Mouse (Mus musculus): ENCODE data around the gene Naa30. TPM values are rescaled to one million over a fixed set of nuclear protein-coding genes. Genes with fewer than 3 reads are reported as not detected.
A peak's percentile ranks its signal among the peaks of the same experiment; 100 is the strongest.

Naa30 gene
- total and polyA plus RNA-seq, 2 experiments from 2014 or later: 9.0 to 42.2 TPM

DNA sequence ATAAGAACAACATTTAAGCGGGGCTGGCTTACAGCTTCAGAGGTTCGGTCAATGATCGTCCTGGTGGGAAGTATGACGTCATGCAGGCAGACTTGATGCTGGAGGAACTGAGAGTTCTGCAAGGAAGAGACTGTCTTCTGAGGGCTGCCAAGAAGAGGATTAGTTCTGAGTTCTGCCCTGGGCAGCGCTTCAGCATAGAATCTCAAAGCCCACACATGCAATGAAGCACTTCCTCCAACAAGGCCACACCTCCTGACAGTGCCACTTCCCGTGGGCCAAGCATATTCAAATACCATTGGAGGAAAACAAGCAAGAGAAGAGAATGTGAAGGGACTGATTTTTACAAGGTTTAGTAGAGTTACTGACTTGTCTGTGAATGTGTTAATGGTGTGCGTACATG, 31.3 kb upstream of the Naa30 start:
- H3K4me2 ChIP-seq (ENCODE audit: low read depth, low read length, poor library complexity, severe bottlenecking): no peak overlapping the region
- WGBS: 90% methylated on average over 7 of the region's 7 CpGs
- H3K4me1 ChIP-seq (ENCODE audit: insufficient read depth, low read length): no peaks in the 10 kb centered on the region
- no peak overlapping the region for H3K4me3 ChIP-seq (ENCODE audit: low read depth, low read length)
- H3K27me3 ChIP-seq (ENCODE audit: insufficient read depth, low read length): no peaks in the 10 kb centered on the region
- no peak overlapping the region for H3K9ac ChIP-seq (replicated peaks; ENCODE audit: low read length, poor library complexity, severe bottlenecking)
- 0 out of 2 replicates have a peak, but pooled peaks cover 3% of the 10 kb centered on the region for H3K9me3 ChIP-seq (ENCODE audit: low read length)
- no peak for DNase-seq (ENCODE audit: low spot score)
- no peak overlapping the region for H3K27ac ChIP-seq (ENCODE audit: low read depth, low read length)
- no peaks in the 10 kb centered on the region for H3K36me3 ChIP-seq (ENCODE audit: insufficient read depth, low read length)
- TF ChIP-seq CTCF (IDR thresholded peaks at IDR 0.05): no peak
- no peak for ATAC-seq (ENCODE audit: low FRiP score)

DNA sequence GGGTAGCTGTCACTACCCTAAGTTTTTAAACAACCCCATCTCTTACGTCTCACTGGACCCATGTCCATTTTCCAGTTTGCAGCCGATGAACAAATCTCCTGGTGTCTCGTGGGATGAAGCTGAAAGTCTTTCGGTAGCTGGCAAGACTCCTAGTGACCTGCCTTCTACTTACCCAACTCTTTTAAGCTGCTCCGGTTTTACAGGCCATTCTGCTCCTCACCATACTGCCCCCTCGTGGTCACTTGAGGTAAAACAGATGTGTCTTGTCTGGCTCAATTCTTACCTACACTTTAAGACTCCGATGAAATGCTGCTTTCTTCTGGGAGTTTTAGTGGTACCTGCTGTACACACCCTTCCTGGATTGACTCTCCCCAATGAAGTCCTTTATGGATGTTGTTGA, 18.2 kb upstream of the Naa30 start:
- Histone ChIP-seq H3K27ac (ENCODE audit: low read depth, low read length) (no peak overlapping the region), H3K9ac (replicated peaks; ENCODE audit: low read length, poor library complexity, severe bottlenecking) (no peak overlapping the region), H3K9me3 (ENCODE audit: low read length) (no peaks in the 10 kb centered on the region), H3K4me1 (ENCODE audit: insufficient read depth, low read length) (no peaks in the 10 kb centered on the region), H3K36me3 (ENCODE audit: insufficient read depth, low read length) (no peaks in the 10 kb centered on the region), H3K4me2 (ENCODE audit: low read depth, low read length, poor library complexity, severe bottlenecking) (no peak overlapping the region), H3K27me3 (ENCODE audit: insufficient read depth, low read length) (no peaks in the 10 kb centered on the region), H3K4me3 (ENCODE audit: low read depth, low read length) (no peak overlapping the region)
- peak; percentile 79 for TF ChIP-seq CTCF (IDR thresholded peaks at IDR 0.05)
- WGBS: 27% methylated on average over 7 of the region's 7 CpGs
- no peak for ATAC-seq (ENCODE audit: low FRiP score)
- peak; percentile 44 for DNase-seq (ENCODE audit: low spot score)

DNA sequence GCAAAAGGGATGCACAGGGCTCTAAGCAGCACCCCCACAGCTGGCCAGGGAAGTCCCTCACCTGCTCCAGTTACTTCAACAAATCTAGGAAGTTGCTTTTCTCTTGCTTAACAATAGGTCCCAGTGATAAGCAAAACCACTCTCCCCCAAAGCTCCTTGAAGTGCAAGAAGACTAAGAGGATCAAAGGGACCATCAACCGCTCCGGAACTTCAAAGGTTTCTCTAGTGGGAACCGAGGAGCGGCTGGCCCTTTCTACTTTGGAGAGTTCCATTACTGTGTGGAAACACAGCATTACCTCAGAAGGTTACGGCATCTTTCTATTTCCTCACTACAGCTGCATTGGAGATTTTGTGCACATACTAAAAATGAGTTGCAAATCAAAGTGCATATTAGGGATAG, 16.5 kb upstream of the Naa30 start:
- no peak overlapping the region for H3K27ac ChIP-seq (ENCODE audit: low read depth, low read length)
- WGBS: 12% methylated on average over 5 of the region's 5 CpGs
- DNase-seq (ENCODE audit: low spot score) (no peak), ATAC-seq (ENCODE audit: low FRiP score) (peak; percentile 58; the same call in 1 of the 2 replicates)
- no peak overlapping the region for H3K4me2 ChIP-seq (ENCODE audit: low read depth, low read length, poor library complexity, severe bottlenecking)
- no peak overlapping the region for H3K4me3 ChIP-seq (ENCODE audit: low read depth, low read length)
- no peaks in the 10 kb centered on the region for H3K4me1 ChIP-seq (ENCODE audit: insufficient read depth, low read length)
- H3K27me3 ChIP-seq (ENCODE audit: insufficient read depth, low read length): no peaks in the 10 kb centered on the region
- H3K36me3 ChIP-seq (ENCODE audit: insufficient read depth, low read length): no peaks in the 10 kb centered on the region
- TF ChIP-seq CTCF (IDR thresholded peaks at IDR 0.05): no peak
- H3K9ac ChIP-seq (replicated peaks; ENCODE audit: low read length, poor library complexity, severe bottlenecking): no peak overlapping the region
- H3K9me3 ChIP-seq (ENCODE audit: low read length): no peaks in the 10 kb centered on the region

DNA sequence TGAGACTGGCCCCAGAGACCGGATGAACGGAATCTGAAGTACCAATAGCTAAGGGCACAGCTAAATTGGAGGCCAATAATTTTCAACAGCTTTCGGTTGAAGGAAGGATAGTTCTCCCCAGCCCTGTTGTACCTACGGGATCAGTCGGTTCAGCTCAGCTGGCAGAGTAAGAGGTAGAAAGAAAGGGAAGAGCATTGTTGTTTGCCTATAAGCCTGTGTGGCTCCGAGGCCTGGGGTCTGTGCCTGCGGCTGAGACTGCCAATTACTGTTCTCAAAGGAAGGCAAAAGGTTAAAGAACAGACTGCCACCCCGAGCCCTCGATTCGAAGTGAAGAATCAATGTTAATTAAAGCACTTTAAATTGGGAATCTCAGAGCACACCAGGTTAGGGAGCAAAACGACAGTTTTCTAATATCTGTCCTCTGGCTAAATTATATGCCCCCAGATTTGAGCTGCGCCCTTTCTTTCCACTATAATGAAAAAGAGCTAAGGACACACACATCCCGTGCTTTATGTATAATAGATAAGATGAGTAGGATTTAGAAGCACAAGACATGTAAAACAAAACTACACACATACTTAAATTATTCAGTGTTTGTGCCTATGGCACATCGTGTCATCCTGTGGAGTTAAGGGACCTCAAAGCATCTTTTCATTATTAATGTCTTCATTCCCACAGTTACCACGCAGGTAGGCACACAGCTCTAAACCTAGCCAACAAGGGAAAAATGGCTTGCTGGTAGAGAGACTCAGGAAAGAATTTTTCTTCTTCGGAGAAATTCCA, 13.7 kb upstream of the Naa30 start:
- no peak overlapping the region for H3K9ac ChIP-seq (replicated peaks; ENCODE audit: low read length, poor library complexity, severe bottlenecking)
- TF ChIP-seq CTCF (IDR thresholded peaks at IDR 0.05): no peak
- H3K4me1 ChIP-seq (ENCODE audit: insufficient read depth, low read length): no peaks in the 10 kb centered on the region
- H3K4me2 ChIP-seq (ENCODE audit: low read depth, low read length, poor library complexity, severe bottlenecking): no peak overlapping the region
- H3K9me3 ChIP-seq (ENCODE audit: low read length): no peaks in the 10 kb centered on the region
- DNase-seq (ENCODE audit: low spot score): no peak
- H3K4me3 ChIP-seq (ENCODE audit: low read depth, low read length): no peak overlapping the region
- H3K27me3 ChIP-seq (ENCODE audit: insufficient read depth, low read length): no peaks in the 10 kb centered on the region
- 43% methylated on average over 16 of the region's 16 CpGs for whole genome bisulfite sequencing
- ATAC-seq (ENCODE audit: low FRiP score): no peak
- no peak overlapping the region for H3K27ac ChIP-seq (ENCODE audit: low read depth, low read length)
- H3K36me3 ChIP-seq (ENCODE audit: insufficient read depth, low read length): no peaks in the 10 kb centered on the region

DNA sequence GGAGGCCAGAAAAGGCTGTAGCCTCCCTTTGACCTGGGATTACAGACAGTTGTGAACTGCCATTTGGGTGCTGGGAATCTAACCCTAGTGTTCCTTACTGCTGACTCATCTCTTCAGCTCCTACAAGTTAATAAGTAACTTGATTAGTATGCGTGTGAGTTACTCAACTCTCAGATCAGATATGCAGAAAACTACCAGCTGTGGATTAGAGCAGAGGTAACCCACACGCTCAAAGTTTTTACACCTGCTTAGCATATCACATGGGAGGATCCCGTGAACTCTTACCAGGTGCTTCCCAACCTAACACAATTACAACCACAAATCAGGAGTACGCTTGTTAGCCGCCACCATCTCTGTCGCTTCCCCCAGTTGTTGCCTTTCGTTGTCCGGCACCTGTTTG, 740 bp upstream of the Naa30 start:
- no peaks in the 10 kb centered on the region for H3K27me3 ChIP-seq (ENCODE audit: insufficient read depth, low read length)
- no peak for TF ChIP-seq CTCF (IDR thresholded peaks at IDR 0.05)
- DNase-seq (ENCODE audit: low spot score) (no peak), ATAC-seq (ENCODE audit: low FRiP score) (peak; percentile 8; the same call in 1 of the 2 replicates)
- no peaks in the 10 kb centered on the region for H3K36me3 ChIP-seq (ENCODE audit: insufficient read depth, low read length)
- H3K4me1 ChIP-seq (ENCODE audit: insufficient read depth, low read length): peaks cover 10% of the 10 kb centered on the region; the same call in 1 of the 2 replicates
- H3K9me3 ChIP-seq (ENCODE audit: low read length): no peaks in the 10 kb centered on the region
- peak overlapping the region; percentile 83 for H3K4me2 ChIP-seq (ENCODE audit: low read depth, low read length, poor library complexity, severe bottlenecking)
- H3K27ac ChIP-seq (ENCODE audit: low read depth, low read length): no peak overlapping the region
- peak overlapping the region; percentile 99 for H3K4me3 ChIP-seq (ENCODE audit: low read depth, low read length)
- WGBS: 28% methylated on average over 8 of the region's 8 CpGs
- peak overlapping the region; percentile 97; the same call in 1 of the 2 replicates for H3K9ac ChIP-seq (replicated peaks; ENCODE audit: low read length, poor library complexity, severe bottlenecking)

DNA sequence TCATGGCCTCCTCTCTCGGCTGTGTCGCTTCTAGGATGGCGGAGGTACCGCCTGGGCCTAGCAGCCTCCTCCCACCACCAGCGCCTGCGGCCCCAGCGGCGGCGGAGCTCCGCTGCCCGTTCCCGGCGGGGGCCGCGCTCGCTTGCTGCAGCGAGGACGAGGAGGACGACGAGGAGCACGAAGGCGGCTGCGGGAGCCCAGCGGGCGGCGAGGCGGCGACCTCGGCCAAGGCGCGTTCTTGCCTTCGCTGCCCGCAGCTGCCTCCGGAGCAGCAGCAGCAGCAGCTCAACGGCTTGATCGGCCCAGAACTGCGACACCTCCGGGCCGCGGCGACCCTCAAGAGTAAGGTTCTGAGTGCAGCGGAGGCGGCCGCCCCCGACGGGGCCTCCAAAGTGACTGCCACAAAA, 559 bp downstream of the Naa30 start:
- peak overlapping the region; percentile 83 for H3K4me2 ChIP-seq (ENCODE audit: low read depth, low read length, poor library complexity, severe bottlenecking)

More for the DNA sequence above, 559 bp downstream of the Naa30 start:
- WGBS: 0% methylated on average over 43 of the region's 46 CpGs
- Histone ChIP-seq H3K4me1 (ENCODE audit: insufficient read depth, low read length) (peaks cover 10% of the 10 kb centered on the region; the same call in 1 of the 2 replicates), H3K4me3 (ENCODE audit: low read depth, low read length) (peak overlapping the region; percentile 99), H3K27me3 (ENCODE audit: insufficient read depth, low read length) (no peaks in the 10 kb centered on the region), H3K36me3 (ENCODE audit: insufficient read depth, low read length) (no peaks in the 10 kb centered on the region), H3K9me3 (ENCODE audit: low read length) (no peaks in the 10 kb centered on the region), H3K27ac (ENCODE audit: low read depth, low read length) (peak overlapping the region; percentile 85), H3K9ac (replicated peaks; ENCODE audit: low read length, poor library complexity, severe bottlenecking) (peak overlapping the region; percentile 97)
- DNase-seq (ENCODE audit: low spot score) (peak; percentile 44), ATAC-seq (ENCODE audit: low FRiP score) (peak; percentile 84)
- no peak for TF ChIP-seq CTCF (IDR thresholded peaks at IDR 0.05)

Measured in midbrain, postnatal 0 days (tissue).